Mouse (Mus musculus) bone marrow macrophage, adult 2 months (primary cell): ENCODE data around the gene Aatf. TPM values are rescaled to one million over a fixed set of nuclear protein-coding genes. Genes with fewer than 3 reads are reported as not detected.

Source experiments
- H3K27ac ChIP-seq: 2 replicates; pipeline ENCODE4 v1.5.1; 2012; ENCODE audit warnings: low read depth, low read length; ENCODE audit not compliant: insufficient read depth
- H3K4me1 ChIP-seq: 2 replicates; pipeline ENCODE4 v1.6.1; 2012; ENCODE audit warnings: low read length; ENCODE audit not compliant: control insufficient read depth, insufficient read depth
- H3K4me3 ChIP-seq: 2 replicates; pipeline ENCODE4 v1.5.1; 2012; ENCODE audit warnings: mild to moderate bottlenecking, low read length, moderate library complexity; ENCODE audit not compliant: insufficient read depth
- CTCF ChIP-seq: IDR thresholded peaks from 2 replicates; pipeline ENCODE4 v1.5.1; 2012; ENCODE audit warnings: low read depth, mild to moderate bottlenecking, low read length, moderate library complexity
- POLR2A ChIP-seq: IDR thresholded peaks from 2 replicates; pipeline ENCODE4 v1.6.1; 2012; ENCODE audit warnings: mild to moderate bottlenecking, low read depth, low read length, borderline replicate concordance
- polyA plus RNA-seq: library from polyadenylated mRNA; stranded (reverse); fragments of >200 nt; gene quantifications from 2 replicates; pipeline ENCODE4 v1.2.4, GENCODE M21; 2012; ENCODE audit not compliant: missing spikeins, insufficient read depth, insufficient read length

Gene Aatf
- polyA plus RNA-seq, 1 experiment, result 15.2 TPM

DNA sequence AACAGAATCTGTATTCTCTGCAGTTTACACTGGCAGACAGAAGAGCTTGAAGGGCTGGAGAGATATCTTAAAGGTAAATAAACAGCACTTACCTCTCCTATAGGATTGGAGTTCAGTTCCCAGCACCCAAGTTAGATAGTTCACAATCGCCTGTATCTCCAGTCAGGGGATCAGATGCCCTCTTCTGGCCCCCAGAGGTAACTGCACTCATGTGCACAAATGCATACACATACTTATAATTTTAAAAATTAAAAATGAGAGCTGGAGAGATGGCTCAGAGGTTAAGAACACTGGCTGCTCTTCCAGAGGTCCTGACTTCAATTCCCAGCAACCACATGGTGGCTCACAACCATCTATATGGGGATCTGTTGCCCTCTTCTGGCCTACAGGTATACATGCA lies 9.0 kb downstream of the Aatf start:
- H3K4me3 ChIP-seq, result no peak overlapping the region
- no peak for TF ChIP-seq CTCF
- TF ChIP-seq POLR2A, result no peak
- H3K27ac ChIP-seq, result no peak overlapping the region
- no peaks in the 10 kb centered on the region for H3K4me1 ChIP-seq

DNA sequence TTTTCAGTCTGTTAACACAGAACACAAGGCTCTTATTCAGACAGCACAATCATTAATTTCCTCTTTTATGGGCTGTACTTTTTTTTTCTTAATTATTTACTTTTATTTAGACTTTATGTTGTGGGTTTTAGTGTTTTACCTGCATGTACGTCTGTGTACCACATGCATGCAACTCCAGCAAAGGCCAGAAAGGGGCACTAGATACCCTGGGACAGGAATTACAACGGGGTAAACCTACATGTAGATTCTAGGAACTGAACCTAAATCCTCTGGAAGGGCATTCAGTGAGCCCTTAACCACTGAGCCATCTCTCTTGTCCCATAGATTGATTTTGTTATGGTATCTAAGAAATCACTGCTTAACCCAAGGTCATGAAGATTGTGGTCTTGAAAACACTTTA lies 15.4 kb downstream of the Aatf start:
- no peak overlapping the region for H3K4me3 ChIP-seq
- H3K4me1 ChIP-seq, result no peaks in the 10 kb centered on the region
- no peak overlapping the region for H3K27ac ChIP-seq
- TF ChIP-seq CTCF, result no peak
- TF ChIP-seq POLR2A, result no peak

DNA sequence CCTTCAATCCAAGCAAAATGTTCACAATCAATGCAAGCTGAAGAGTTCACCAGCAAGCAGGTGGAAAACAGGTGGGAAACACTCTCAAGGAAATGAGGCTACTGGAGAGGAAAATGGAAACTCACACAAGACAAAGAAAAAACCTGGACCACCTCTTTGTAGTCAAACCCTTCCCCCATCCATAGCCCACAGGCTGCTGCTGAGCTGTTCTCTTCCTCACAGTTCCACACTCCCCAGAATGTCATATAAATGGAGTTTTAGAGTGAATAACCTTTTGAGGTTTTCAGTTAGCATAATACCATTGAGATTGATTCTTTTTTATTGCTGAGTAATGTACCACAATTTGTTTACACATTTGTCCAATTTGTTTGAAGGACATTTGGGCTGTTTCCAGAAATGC lies 16.4 kb downstream of the Aatf start:
- no peak overlapping the region for H3K27ac ChIP-seq
- TF ChIP-seq POLR2A, result no peak
- TF ChIP-seq CTCF, result no peak
- H3K4me1 ChIP-seq, result no peaks in the 10 kb centered on the region
- H3K4me3 ChIP-seq, result no peak overlapping the region

DNA sequence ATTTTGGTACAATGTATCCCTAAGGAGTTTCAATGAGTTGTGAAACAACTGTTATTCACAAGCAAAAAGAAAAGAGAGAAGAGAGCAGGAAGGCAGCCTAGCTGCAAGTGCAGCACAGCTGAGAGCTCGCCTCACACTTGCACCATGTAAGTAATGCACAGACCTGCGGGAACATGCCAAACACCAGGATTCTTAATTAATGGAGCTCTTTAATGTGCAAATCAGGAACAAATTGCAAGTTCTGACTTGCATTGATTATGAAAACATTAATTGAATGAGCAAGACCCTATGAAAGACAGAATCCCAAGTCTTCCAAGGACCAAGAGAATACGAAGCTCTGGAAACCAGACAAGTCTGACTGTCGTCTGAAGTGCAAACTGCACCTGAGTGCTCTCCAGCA lies 17.5 kb downstream of the Aatf start:
- TF ChIP-seq POLR2A, result no peak
- TF ChIP-seq CTCF, result no peak
- H3K4me1 ChIP-seq, result no peaks in the 10 kb centered on the region
- H3K4me3 ChIP-seq, result no peak overlapping the region
- H3K27ac ChIP-seq, result no peak overlapping the region

DNA sequence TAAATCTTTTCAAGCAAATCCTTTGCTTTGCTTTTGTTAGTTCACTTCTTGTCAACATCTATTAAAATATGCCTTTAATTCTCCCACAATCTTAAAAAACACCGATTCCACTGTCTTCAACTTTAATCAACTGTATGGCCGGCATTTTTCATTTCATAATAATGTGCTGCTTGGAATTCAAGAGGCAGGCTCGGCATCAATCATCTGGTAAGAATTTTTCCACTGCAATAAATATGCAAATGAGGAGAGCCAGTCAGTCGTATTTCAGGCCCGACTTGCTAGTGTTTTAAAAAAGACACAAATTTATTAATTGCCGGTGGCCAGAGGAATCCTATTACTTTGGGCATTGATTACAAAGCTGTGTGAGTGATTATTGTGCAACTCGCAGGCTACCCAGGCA lies 31.7 kb downstream of the Aatf start:
- TF ChIP-seq CTCF (no peak), POLR2A (no peak)

DNA sequence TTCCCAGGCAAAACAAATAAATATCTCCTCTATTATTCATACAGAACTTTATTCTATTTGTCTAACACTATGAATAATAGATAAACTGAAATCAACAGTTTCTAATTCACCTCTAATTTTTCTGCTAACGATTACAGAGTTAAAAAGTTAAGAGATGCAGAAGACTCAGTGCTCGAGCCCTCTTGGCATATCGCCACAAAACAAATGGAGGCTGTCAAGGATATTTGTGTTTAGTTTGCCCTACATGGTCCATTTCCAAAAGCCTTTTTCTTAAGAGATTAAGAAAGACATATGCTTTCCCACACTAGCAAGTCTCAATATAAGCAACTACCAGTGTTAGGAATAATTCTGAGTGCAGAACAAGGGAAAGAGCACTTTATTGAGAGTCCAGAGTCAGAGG lies 32.9 kb downstream of the Aatf start:
- H3K27ac ChIP-seq, result no peak overlapping the region
- H3K4me1 ChIP-seq, result peaks cover 15% of the 10 kb centered on the region
- TF ChIP-seq CTCF, result no peak
- TF ChIP-seq POLR2A, result no peak
- H3K4me3 ChIP-seq, result no peak overlapping the region

More for the DNA sequence above, 31.7 kb downstream of the Aatf start:
- no peak overlapping the region for H3K27ac ChIP-seq
- no peak overlapping the region for H3K4me3 ChIP-seq
- H3K4me1 ChIP-seq, result peaks cover 14% of the 10 kb centered on the region

DNA sequence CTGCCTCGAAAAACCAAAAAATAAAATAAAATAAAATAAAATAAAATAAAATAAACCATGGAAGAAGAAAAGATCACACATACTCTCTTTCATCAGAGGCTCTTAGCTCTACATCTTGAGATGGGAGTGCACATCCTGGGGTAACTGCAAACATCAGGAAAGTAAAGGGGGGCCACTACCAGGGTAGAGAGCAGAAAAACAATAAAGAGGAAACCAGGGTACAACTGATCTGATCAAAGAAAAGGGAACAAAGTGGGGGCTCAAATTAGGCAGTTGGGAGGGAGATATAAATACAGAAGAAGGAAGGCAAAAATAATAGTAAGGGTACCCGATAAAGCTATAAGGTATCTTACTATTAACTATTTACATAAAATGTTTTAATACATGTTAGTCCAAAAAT lies 36.7 kb downstream of the Aatf start:
- H3K4me1 ChIP-seq, result peaks cover 14% of the 10 kb centered on the region
- TF ChIP-seq CTCF (no peak), POLR2A (no peak)
- H3K4me3 ChIP-seq, result no peak overlapping the region
- no peak overlapping the region for H3K27ac ChIP-seq

DNA sequence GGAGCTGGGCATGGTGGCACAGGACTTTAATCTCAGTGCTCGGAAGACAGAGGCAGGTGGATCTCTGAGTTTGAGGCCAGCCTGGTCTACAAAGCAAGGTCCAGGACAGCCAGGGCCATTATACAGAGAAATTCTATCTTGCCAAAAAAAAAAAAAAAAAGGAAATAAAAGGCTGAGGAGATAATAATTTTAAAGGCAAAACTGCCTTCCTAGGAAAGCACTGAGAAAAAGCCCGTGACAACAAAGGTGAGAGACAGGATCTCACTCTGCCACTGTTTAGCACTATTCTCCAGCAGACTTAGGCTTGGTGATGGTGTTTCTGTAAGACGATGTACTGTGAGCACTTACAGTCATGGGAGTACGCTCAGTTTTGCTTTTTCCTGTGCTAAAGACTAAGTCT lies 37.3 kb downstream of the Aatf start:
- no peak overlapping the region for H3K27ac ChIP-seq
- no peak for TF ChIP-seq CTCF
- no peak for TF ChIP-seq POLR2A
- no peak overlapping the region for H3K4me3 ChIP-seq
- peaks cover 10% of the 10 kb centered on the region for H3K4me1 ChIP-seq

DNA sequence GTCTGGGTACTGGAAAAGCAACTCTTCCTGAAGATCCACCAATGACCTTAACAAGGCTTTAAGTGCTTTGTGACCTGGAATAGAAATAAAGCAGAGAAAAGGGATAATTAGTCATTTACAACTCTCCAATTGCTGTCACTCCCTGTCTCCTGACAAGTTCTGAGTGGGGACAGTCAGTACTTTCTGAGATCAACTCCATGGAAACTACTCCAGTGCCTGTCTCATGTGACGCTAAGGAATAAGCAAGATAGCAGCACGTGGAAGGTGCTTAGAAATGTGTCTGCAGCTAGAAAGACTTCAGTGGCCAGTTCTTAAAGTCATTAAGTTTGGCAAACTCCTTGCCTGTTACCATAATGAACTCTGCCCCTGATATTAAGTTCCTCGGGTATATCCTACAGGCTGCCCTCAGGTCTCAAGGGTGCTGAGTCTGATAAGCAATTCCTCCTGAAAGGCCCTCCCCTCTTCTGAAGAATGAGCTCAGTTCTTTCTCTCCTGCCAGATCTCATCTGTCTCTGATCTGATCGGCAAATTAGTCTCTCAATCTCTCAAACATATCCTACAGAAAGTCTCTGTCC lies 40.1 kb downstream of the Aatf start:
- Histone ChIP-seq H3K4me3 (no peak overlapping the region), H3K27ac (no peak overlapping the region), H3K4me1 (peaks cover 7% of the 10 kb centered on the region)
- TF ChIP-seq CTCF, result no peak
- no peak for TF ChIP-seq POLR2A

DNA sequence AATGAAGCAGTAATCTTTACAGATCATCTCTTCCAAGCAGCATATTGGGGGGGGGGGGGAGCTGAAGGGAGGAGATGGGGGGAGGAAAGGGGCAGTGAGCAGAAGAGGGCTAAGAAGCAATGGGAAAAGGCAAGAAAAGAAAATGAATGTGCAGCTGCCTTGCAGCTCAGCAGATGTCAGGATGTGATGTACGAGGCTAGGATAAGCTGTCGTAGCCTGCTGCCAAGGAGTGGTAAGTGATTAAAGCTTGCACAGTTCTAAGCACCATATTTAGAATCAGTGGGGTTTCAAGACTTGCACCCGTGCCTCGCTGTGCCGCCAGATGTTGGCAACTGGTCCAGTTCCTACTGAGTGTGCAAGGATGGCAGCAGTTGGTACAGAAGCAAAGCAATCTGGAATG lies 48.8 kb downstream of the Aatf start:
- H3K27ac ChIP-seq, result no peak overlapping the region
- H3K4me3 ChIP-seq, result no peak overlapping the region
- H3K4me1 ChIP-seq, result peaks cover 7% of the 10 kb centered on the region
- TF ChIP-seq POLR2A (no peak), CTCF (no peak)

DNA sequence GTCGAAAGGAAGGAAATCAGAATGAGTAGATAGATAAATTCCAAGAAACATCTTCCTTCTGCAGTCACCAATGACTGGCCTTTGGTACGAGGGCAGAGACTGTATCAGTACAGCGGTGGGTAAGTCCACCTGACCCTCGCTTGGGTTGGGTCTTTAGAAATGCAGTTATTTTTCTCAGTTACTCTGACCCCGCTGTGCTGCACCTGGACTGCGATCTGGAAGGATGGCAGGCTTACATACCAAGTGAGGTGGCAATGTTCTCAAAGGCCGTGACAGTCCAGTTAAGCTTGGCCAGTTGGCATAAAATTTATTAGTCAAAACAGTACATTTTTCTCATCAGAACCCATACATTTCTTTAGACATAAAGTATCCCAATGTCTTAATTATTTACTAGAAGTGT lies 59.4 kb downstream of the Aatf start:
- TF ChIP-seq POLR2A, result no peak
- no peak for TF ChIP-seq CTCF
- Histone ChIP-seq H3K27ac (no peak overlapping the region), H3K4me3 (no peak overlapping the region), H3K4me1 (peaks cover 2% of the 10 kb centered on the region; the same call in 1 of the 2 replicates)

DNA sequence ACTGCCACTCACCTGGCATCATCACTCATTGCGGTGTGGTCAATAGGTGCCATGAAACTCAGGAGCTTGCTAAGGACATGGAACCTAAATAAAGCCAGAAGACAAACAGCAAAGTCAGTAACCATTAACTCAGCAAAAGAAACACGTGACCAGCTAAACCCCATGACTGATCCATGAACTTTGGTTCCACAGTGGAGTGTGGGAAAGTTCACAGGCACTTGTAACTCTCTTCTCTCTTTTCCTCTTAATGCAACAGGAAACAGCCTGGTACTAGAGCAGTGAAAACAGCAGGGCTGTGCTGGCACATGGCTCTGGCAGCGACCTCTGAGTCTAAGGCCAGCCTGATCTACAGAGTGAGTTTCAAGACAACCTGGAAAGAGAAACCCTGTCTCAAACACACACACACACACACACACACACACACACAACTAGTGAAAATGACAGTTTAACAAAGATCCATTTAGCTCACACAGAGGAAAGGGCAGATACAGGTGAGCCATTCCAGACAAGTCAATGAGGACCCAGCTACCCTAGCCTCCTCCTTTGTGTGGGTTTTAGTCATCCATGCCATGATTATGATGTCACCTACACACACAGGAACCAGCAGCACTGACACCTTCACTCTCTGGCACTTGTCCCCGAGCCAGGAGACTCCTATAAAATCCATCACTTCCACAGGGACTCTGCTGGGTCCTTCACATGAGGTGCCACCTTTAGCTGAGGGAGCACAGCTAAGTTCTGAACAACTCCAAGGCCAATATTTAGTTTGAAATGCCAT lies 70.6 kb downstream of the Aatf start:
- TF ChIP-seq CTCF, result no peak
- no peak for TF ChIP-seq POLR2A
- Histone ChIP-seq H3K4me1 (peaks cover 10% of the 10 kb centered on the region), H3K27ac (0 out of 2 replicates have a peak overlapping the region, but pooled peaks have one; percentile 10), H3K4me3 (no peak overlapping the region)
